Mouse (Mus musculus) kidney, adult 11 months (tissue): ENCODE results near the gene Ddx58.

Experiments used
- DNase-seq: peaks from one replicate; pipeline ENCODE4 v3.0.0; 2022

The Ddx58 gene

GRCm38 (mm10) chr4:40239409-40240271 is at the start of gene Ddx58:
Gene Ddx58, minus strand, starts transcription at chr4:40239828.
- DNase-seq, result peak; percentile 20

DNA sequence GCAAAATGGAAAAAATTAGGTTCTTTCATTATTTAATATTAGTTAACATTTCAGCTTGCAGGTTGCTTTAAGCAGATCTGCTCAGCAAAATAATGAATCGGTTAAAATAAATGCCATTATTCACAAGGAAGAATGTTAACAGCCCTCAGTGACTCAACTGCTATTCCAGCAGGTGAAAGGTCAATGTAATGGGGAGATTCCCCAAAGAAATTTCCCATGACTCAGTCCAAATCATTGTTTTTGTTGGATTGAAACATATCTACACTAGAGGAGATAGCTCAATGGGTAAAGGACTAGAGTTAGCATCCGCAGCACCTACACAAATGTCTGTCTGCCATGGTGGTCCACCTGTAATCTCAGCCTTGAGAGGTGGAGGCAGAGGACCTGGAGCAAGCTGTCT is 49.4 kb upstream of the Ddx58 start:
- no peak for DNase-seq

DNA sequence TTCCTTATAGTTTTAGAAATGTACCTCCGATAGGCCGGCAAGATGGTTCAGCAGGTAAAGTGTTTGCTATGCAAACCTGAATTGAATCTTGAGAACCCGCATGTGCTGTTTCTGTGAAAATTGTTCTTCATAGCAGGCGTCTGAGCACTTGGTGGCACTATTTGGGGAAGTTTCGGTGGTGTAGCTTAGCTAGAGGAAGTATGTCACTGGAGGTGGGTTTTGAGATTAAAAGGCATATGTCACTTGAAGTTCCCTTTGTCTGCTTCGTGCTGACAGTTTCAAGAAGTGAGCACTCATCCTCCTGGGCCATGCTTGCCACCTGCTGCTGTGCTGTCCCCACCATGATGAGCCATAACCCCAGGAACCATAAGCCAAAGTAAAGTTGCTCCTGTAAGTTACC is 47.8 kb upstream of the Ddx58 start:
- DNase-seq, result no peak

- DNase-seq, result peak; percentile 57
Observed at GRCm38 (mm10) chr4:40285582-40285981, 46.0 kb upstream of the Ddx58 start.

DNA sequence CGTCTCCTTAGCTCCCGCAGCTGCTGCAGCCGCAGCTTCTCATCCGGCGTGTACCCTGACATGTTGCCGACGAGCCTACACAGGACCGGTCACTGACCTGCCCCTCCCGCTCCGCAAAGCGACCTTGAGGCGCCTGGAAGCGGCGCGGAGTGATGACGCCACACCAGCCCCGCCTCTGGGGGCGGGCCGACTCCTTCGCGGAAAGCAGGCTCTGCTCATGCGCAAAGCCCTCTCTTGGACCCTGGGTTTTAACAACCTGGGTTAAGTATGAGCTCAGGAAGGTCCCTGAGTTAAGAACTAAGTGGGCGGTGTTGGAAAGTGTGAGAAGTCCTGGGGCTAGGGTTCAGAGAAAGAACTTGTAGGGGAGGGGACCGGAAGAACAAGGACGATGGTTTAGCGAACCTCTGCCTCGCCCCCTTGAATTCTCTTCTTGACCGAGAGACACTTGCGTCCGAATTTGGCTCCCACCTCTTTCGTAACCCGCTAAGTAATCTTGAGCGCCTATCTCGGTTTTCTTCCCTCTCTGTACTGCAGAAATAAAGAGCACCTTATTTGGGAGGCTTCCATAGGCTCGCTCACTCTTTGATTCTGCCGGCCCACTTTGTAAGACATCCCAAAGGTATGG is 39.8 kb upstream of the Ddx58 start, which contains the start of gene Ndufb6:
Gene Ndufb6, minus strand, starts transcription at position 146 of the 625 bp plus-strand sequence.
- DNase-seq, result peak; percentile 93

GRCm38 (mm10) chr4:40278880-40279275 is 39.2 kb upstream of the Ddx58 start:
- no peak for DNase-seq

DNA sequence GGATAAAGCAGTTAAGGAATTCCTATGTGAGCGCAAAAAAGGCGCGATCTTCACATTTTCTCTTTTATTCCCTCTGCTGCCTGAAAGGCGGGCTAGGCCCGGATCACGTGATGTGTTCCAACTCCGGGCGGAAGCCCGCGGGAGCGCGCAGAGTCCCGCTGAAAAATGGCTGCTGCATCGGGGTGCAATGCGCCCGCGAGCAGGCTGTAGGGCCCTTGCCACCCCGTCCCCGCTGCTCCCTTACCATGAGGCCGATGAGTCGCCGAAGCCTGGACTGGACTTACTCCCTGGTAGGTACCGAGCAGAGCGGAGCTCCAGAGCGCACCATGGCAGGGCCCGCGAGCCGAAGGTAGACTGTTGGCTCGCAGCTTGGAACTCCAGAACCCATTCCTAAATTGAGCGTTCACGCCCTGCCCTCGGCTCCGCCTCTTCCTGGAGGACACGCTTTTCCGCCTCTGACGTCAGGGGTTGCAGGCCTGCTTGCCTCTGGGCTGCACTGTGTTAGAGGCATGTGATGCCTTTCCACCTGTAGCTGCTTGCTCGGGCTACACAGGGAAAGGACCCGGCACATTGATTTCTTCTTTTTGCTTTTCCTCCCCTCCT is 29.9 kb upstream of the Ddx58 start, which contains the start of the genes Smim27 and Topors:
Gene Smim27, plus strand, starts transcription at position 150 of the 603 bp plus-strand sequence.
Gene Topors, minus strand, starts transcription at position 421 of the 603 bp plus-strand sequence.
- peak; percentile 97 for DNase-seq

GRCm38 (mm10) chr4:40268835-40269234 is 29.2 kb upstream of the Ddx58 start:
- no peak for DNase-seq

- DNase-seq, result peak; percentile 90
Observed at GRCm38 (mm10) chr4:40268204-40268813, 28.7 kb upstream of the Ddx58 start.

DNA sequence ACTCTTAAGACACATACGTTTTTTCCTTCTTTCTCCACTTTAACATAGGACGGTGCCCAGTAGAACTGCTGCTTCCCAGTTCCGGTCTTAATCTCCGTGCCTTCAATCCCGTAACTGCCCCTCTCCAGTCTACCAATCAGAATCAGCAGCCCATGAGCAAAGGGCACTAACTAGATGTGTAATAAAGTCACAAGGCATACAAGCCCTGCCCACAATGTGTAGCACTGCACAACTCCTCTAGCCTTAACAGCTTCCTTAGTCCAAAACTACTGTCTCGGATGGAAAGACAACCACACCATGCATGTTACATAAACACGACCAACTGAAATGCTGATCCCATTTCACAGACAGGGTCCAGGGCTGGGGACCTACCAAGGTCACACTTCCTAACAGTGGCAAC is 28.1 kb upstream of the Ddx58 start:
- peak; percentile 75 for DNase-seq

GRCm38 (mm10) chr4:40264321-40264720 is 24.7 kb upstream of the Ddx58 start:
- no peak for DNase-seq

DNA sequence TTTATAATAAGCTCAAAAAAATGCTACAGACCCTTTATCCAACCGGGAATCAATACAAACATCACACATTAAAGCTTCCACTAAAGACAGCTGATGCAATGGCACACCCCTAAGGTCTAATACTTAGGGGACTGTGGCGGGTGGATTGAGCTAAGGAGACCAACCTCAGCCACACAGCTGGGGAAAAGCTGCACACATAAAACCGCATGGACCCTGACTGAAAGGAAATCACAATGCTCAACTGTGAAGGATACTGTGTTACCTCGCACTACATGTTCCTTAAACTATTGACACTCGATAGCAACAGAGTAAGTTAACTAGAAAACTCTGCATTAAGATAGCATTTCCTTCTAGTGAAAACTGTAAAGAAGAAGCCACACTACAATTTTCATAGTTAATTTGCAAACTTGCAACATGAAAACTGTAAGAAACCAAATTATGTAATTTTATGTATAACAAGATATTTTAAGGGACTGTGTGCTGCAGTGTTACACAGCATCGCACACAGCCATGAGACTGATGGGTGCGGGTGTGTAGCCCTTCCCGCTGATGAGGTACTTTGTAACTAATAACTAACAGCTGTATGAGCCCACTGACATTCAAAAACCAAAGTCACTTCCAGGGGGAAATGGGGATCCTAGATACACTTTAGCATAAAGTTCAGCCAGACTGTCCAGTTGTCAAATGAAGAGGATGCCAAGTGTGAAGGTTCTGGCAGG is 14.9 kb upstream of the Ddx58 start:
- no peak for DNase-seq

GRCm38 (mm10) chr4:40253766-40254165 is 14.1 kb upstream of the Ddx58 start:
- DNase-seq, result no peak

DNA sequence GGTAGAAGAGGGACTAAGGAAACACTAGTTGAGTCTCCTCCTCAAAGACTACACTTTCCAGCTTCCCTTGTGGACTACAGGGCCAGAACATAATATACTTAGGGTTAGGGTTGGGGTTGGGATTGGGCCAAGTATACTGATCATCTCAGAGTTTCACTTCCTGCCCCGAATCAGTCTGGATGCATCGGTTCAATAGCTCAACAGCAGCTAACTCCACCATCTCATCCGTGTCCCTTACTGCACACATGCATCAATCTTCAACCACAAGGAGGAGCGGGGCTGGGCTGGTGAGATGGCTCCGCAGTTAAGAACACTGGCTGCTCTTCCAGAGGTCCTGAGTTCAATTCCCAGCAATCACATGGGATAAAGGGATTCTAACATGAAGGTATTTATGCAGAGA is 11.4 kb upstream of the Ddx58 start:
- no peak for DNase-seq

DNA sequence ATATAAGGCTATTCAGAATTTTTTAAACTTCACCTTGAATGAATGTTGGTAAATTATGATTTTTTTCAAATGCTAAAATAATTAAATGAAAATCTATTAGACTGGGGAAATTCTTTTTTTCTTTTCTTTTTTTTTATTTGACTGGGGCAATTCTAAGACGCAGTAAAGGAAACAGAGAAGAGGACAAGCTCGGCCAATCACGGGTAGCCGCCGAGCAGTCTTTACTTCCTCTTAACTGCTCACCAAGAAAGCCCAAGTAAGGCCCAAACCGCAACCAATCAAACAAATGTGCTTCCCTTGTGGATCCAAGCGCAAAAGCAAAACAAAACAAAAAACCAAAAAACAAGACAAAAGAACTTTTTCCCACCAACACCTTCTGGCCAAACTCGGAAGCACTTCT is 4.4 kb upstream of the Ddx58 start:
- DNase-seq, result no peak

DNA sequence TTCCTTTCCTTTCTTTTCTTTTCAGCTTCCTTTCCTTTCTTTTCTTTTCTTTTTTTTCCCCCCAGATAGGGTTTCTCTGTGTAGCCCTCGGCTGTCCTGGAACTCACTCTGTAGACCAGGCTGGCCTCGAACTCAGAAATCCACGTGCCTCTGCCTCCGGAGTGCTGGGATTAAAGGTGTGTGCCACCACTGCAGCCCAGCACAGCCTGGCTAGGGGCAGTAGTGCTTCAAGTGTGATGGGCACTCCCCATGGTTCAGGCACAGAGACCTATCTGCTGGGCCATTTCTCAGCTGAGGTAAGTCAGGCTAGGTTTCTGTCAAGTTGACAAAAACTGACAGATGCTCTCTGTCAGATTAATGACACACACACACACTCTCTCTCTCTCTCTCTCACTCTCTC is 3.4 kb upstream of the Ddx58 start:
- no peak for DNase-seq

- no peak for DNase-seq
Observed at GRCm38 (mm10) chr4:40241928-40242327, 2.3 kb upstream of the Ddx58 start.

- DNase-seq, result no peak
Observed at GRCm38 (mm10) chr4:40240272-40240744, 680 bp upstream of the Ddx58 start.

DNA sequence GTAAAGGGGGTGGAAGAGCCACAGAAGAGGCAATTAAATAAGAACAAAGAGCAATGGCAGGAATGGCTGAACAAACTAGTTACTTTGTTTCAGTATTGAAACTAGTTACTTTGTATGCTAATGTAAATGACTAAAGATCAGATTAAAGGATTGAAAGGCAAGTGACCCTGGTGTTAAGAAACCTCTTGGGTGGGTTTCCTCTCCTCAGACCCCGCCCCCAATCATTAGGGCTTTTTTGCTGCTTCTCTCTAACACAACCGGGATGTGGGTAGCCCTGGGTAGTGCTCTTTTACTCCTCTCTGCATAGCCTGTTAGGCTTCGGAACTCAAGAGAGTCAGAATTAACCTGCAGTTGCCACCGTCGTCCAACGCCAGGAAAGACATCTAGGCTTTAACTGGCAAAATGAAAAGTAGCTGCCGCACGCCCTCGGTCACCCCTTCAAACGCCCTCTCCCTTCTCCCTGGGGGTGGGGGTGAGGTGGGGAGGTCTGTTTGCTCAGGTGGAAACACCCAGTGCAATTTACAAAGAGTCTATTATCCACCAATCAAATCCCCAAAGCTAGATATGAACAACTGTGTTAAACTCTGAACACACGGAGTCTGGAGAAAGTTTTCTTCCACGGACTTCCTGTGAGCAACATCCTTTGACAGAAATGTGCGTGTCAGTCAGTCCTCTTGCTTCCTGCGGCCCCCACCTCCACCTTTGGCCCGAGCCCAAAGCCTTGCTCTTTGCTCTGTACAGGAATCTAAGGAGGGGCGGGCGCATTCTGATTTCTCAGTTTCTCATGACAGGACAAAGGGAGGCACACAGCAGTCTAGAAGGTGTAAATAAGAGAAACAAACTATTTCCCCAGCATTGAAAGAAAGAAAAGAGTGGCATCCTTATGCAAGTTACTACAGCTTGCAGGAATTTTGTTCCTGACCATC is 882 bp downstream of the Ddx58 start:
- DNase-seq, result peak; percentile 85

- DNase-seq, result no peak
Observed at GRCm38 (mm10) chr4:40236829-40237228, 2.8 kb downstream of the Ddx58 start.

- no peak for DNase-seq
Observed at GRCm38 (mm10) chr4:40234256-40234655, 5.4 kb downstream of the Ddx58 start.
